Mouse (Mus musculus) neutrophil, adult 83 days (primary cell): Measurements from ENCODE around the gene Gm15448. TPM values are rescaled to one million over a fixed set of nuclear protein-coding genes. Genes with fewer than 3 reads are reported as not detected.

Experiments
- total RNA-seq, 2 experiments: library from RNA; stranded (reverse); gene quantifications; one replicate each; pipeline ENCODE4 v1.2.4; 2023

The Gm15448 gene
- total RNA-seq, result 10 to 100 TPM; 72.3 to 84.3 TPM

GRCm38 (mm10) chr7:3825599-3825998 lies at the start of gene Gm15448:
Gene Gm15448, minus strand, starts transcription at chr7:3825687.

GRCm38 (mm10) chr7:3844951-3845350 lies 19.5 kb upstream of the Gm15448 start, which contains the start of gene Pira2:
Gene Pira2, minus strand, starts transcription at chr7:3845051.

Other genes with a start within 250 kb of the Gm15448 start
- not detected for gene Oscar, start 209.5 kb downstream of the Gm15448 start, total RNA-seq
- gene Ndufa3, start 208.3 kb downstream of the Gm15448 start, total RNA-seq, result 100 to 1,000 TPM; 329 to 345 TPM
- gene Tfpt, start 195.8 kb downstream of the Gm15448 start, total RNA-seq, result 10 to 100 TPM; 15.9 to 19.6 TPM
- gene Prpf31, start 195.7 kb downstream of the Gm15448 start, total RNA-seq, result 10 to 100 TPM; 24.8 to 28.5 TPM
- 10 to 100 TPM; 90.6 to 93.3 TPM for gene Cnot3, start 180.4 kb downstream of the Gm15448 start, total RNA-seq
- gene Leng1, start 159.8 kb downstream of the Gm15448 start, total RNA-seq, result 1 to 10 TPM; 5.3 to 6.4 TPM
- 10 to 100 TPM; 27.7 to 33.0 TPM for gene Tmc4, start 148.1 kb downstream of the Gm15448 start, total RNA-seq
- 10 to 100 TPM; 40.3 to 41.9 TPM for gene Tsen34, start 132.8 kb downstream of the Gm15448 start, total RNA-seq
- gene Mboat7, start 132.2 kb downstream of the Gm15448 start, total RNA-seq, result 100 to 1,000 TPM; 170 to 176 TPM
- 1,000 to 10,000 TPM; 1,138 to 1,142 TPM for gene Rps9, start 121.7 kb downstream of the Gm15448 start, total RNA-seq
- gene Pirb, start 105.3 kb downstream of the Gm15448 start, total RNA-seq, result 100 to 1,000 TPM; 301 to 340 TPM
- 10 to 100 TPM; 57.5 to 77.0 TPM for gene Pira2, start 19.4 kb upstream of the Gm15448 start, total RNA-seq
- 100 to 1,000 TPM in 1 of 2 experiments, 10 to 100 TPM in 1; 98.1 to 121 TPM for gene Gm14548, start 72.4 kb upstream of the Gm15448 start, total RNA-seq
- 100 to 1,000 TPM in 1 of 2 experiments, 10 to 100 TPM in 1; 96.6 to 110 TPM for gene Lilra6, start 89.8 kb upstream of the Gm15448 start, total RNA-seq
- 10 to 100 TPM; 19.7 to 21.3 TPM for gene Lair1, start 237.5 kb upstream of the Gm15448 start, total RNA-seq